Mouse (Mus musculus): Measurements from ENCODE around the gene Mobp. TPM values are rescaled to one million over a fixed set of nuclear protein-coding genes. Genes with fewer than 3 reads are reported as not detected.

Gene Mobp
- polyA plus RNA-seq, 1 experiment from 2014 or later = 0.11 TPM

DNA sequence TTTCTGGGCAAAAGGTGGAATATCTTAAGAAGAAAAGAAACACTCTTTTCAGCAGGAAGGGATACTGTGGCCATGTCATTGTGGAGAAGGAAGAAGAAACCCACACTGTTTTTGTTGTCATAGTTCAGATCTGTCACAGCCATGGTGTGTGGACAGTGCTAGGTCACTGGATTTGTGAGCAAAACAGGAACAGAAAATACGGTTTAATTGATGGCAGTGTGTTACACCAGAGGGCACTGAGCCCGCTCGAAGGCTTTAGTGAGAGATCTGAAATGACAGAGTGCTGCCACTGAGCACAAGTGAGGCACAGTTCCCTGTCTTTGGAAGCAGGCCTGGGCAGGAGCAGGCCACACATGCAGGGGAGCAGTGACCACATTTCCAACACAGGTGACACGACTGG, 31.3 kb upstream of the Mobp start:
- H3K9me3 ChIP-seq = no peaks in the 10 kb centered on the region
- H3K4me3 ChIP-seq = no peak overlapping the region
- peaks cover 65% of the 10 kb centered on the region for H3K36me3 ChIP-seq
- WGBS = 90% methylated on average over 4 of the region's 4 CpGs
- ATAC-seq (ENCODE audit: low read depth) = no peak
- no peaks in the 10 kb centered on the region for H3K27me3 ChIP-seq
- H3K9ac ChIP-seq = no peak overlapping the region
- no peak overlapping the region for H3K27ac ChIP-seq (replicated peaks)
- H3K4me2 ChIP-seq = no peak overlapping the region
- no peaks in the 10 kb centered on the region for H3K4me1 ChIP-seq (replicated peaks)

GRCm38 (mm10) chr9:120120503-120120902, 29.0 kb upstream of the Mobp start:
- no peak for ATAC-seq (ENCODE audit: low read depth)
- 89% methylated on average over 7 of the region's 7 CpGs for WGBS
- H3K4me2 ChIP-seq = no peak overlapping the region
- H3K27me3 ChIP-seq = no peaks in the 10 kb centered on the region
- no peaks in the 10 kb centered on the region for H3K9me3 ChIP-seq
- H3K4me1 ChIP-seq (replicated peaks) = no peaks in the 10 kb centered on the region
- H3K4me3 ChIP-seq = no peak overlapping the region
- peaks cover 77% of the 10 kb centered on the region for H3K36me3 ChIP-seq
- H3K27ac ChIP-seq (replicated peaks) = no peak overlapping the region
- H3K9ac ChIP-seq = no peak overlapping the region

- peak; percentile 6; the same call in 1 of the 2 replicates for ATAC-seq (ENCODE audit: low read depth)
- Histone ChIP-seq H3K4me1 (replicated peaks) (peaks cover 22% of the 10 kb centered on the region), H3K4me3 (peak overlapping the region; percentile 77), H3K36me3 (peaks cover 53% of the 10 kb centered on the region), H3K4me2 (peak overlapping the region; percentile 66), H3K9me3 (no peaks in the 10 kb centered on the region), H3K27me3 (no peaks in the 10 kb centered on the region), H3K27ac (replicated peaks) (peak overlapping the region; percentile 84), H3K9ac (peak overlapping the region; percentile 74)
- WGBS = 67% methylated on average over 11 of the region's 11 CpGs
Measured at GRCm38 (mm10) chr9:120126868-120127267, 22.6 kb upstream of the Mobp start.

DNA sequence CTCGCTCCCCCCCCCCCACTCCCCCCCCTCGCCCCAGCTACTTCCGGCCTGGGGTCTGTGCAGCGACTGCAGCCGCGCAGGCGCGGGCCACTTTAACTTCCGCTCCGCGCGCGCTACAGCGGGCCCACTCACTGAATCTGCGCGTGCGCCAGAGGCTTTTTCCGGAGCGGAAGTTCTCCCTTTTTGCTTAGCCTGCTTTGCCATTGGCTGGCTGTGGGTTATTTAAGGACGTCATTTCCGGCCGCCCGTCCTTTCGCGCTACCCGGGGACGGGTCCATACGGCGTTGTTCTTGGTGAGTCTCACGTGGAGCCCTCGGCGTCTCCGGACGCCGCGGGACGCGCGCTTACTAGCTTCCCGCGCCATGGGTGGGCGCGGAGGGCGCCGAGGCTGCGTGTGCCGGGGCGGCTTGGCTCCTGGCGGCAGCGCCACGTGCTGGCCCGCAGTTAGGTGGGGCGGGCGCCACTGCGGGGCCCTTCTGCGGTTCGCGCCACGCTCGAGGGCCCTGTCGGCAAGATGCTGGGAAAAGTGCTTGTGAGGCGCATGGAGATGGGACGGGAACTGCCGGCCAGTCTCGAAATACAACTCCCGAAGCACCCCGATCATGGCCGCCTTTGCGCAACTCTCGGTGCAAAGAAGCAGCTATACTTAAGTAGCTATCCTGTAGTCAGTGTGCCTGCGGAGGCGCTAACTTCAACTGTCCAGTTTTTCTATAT, 21.8 kb upstream of the Mobp start, which contains the start of gene Rpsa:
Gene Rpsa (plus strand): TSS at position 152 of the 714 bp plus-strand sequence.
- H3K9me3 ChIP-seq = no peaks in the 10 kb centered on the region
- peak within 1 kb of the TSS; percentile 84 for H3K27ac ChIP-seq (replicated peaks)
- peaks cover 22% of the 10 kb centered on the region for H3K4me1 ChIP-seq (replicated peaks)
- peaks cover 54% of the 10 kb centered on the region for H3K36me3 ChIP-seq
- H3K4me2 ChIP-seq = peak within 1 kb of the TSS; percentile 88
- no peaks in the 10 kb centered on the region for H3K27me3 ChIP-seq
- ATAC-seq (ENCODE audit: low read depth) = peak; percentile 96
- under 1% methylated on average over 71 of the region's 72 CpGs for WGBS
- peak within 1 kb of the TSS; percentile 77 for H3K4me3 ChIP-seq
- peak within 1 kb of the TSS; percentile 97 for H3K9ac ChIP-seq

- H3K9ac ChIP-seq = peak overlapping the region; percentile 97
- peak overlapping the region; percentile 77; the same call in 1 of the 2 replicates for H3K4me3 ChIP-seq
- H3K27ac ChIP-seq (replicated peaks) = no peak overlapping the region
- H3K36me3 ChIP-seq = peaks cover 47% of the 10 kb centered on the region
- peaks cover 22% of the 10 kb centered on the region for H3K4me1 ChIP-seq (replicated peaks)
- H3K27me3 ChIP-seq = no peaks in the 10 kb centered on the region
- ATAC-seq (ENCODE audit: low read depth) = no peak
- 67% methylated on average over 10 of the region's 10 CpGs for WGBS
- H3K4me2 ChIP-seq = peak overlapping the region; percentile 88
- no peaks in the 10 kb centered on the region for H3K9me3 ChIP-seq
Measured at GRCm38 (mm10) chr9:120129276-120129675, 20.2 kb upstream of the Mobp start.

DNA sequence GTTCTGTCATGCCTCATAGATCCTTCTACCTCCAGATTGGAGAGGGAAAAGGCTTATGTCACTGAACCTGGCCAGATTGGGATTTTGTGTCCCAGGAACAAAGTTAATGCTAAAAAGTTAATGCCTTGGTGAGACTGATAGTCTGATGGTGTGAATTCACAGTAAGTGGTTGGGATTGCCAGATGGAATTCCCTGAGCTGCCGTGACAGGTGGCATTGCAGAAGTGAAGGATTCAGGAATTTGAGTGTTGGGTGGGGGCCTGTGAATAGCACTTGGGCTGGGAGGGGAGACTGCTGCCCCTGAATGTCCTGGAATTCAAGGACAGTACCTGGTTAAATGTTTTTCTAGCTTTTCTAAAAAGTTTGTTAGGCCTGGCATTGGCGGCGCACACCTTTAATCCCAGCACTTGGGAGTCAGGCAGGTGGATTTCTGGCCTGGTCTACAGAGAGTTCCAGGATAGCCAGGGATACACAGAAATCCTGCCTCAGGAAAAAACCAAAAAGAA, 17.7 kb upstream of the Mobp start:
- Histone ChIP-seq H3K4me1 (replicated peaks) (peaks cover 19% of the 10 kb centered on the region), H3K9ac (no peak overlapping the region), H3K9me3 (no peaks in the 10 kb centered on the region), H3K27ac (replicated peaks) (no peak overlapping the region), H3K36me3 (peaks cover 46% of the 10 kb centered on the region), H3K4me2 (no peak overlapping the region), H3K4me3 (no peak overlapping the region), H3K27me3 (no peaks in the 10 kb centered on the region)
- ATAC-seq (ENCODE audit: low read depth) = no peak
- 90% methylated on average over 3 of the region's 3 CpGs for WGBS

GRCm38 (mm10) chr9:120132980-120133754, 16.3 kb upstream of the Mobp start:
- Histone ChIP-seq H3K27ac (replicated peaks) (no peak overlapping the region), H3K4me3 (no peak overlapping the region), H3K4me2 (no peak overlapping the region), H3K36me3 (peaks cover 46% of the 10 kb centered on the region), H3K9ac (no peak overlapping the region), H3K27me3 (no peaks in the 10 kb centered on the region), H3K9me3 (no peaks in the 10 kb centered on the region), H3K4me1 (replicated peaks) (peaks cover 16% of the 10 kb centered on the region)
- 39% methylated on average over 8 of the region's 8 CpGs for WGBS
- ATAC-seq (ENCODE audit: low read depth) = no peak

DNA sequence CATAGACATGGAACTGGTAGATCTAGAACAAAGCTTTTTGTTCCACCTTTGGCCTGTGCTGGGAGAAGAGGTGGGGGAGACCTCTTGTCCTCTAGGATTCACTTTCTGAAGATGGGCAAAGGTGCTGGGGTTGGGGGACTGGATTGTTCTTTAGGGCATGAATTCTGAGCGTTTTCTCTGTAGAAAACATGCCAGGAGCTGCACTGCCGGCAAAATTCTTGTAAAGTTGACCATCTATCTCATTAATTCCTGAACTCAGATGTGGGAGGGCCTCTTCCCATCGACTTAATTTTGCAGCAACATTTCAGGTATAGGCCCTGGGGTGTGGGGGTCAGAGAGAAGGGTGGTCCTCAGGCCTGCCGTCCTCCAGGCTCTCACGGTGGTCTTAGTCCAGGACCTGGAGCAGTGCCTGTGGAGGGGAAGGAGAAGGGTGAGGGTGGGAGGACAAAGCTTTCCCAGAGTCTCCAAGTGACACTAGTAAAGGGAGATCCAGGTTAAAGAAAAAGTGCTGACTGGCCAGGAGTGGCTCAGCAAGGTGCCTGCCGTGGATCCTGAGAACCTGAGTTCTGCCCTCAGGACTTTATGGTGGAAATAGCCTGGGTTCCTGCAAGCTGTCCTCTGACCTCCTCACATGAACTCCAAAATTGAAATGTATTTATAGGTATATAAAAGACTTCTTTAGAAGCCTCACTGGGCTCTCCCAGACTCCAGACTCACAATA, 15.6 kb upstream of the Mobp start:
- Histone ChIP-seq H3K36me3 (peaks cover 44% of the 10 kb centered on the region), H3K4me3 (no peak overlapping the region), H3K9ac (no peak overlapping the region), H3K4me1 (replicated peaks) (peaks cover 9% of the 10 kb centered on the region), H3K4me2 (no peak overlapping the region), H3K9me3 (no peaks in the 10 kb centered on the region), H3K27ac (replicated peaks) (no peak overlapping the region), H3K27me3 (no peaks in the 10 kb centered on the region)
- ATAC-seq (ENCODE audit: low read depth) = no peak
- WGBS = 53% methylated on average over 6 of the region's 6 CpGs

- Histone ChIP-seq H3K4me1 (replicated peaks) (peaks cover 1% of the 10 kb centered on the region; the same call in 1 of the 2 replicates), H3K9me3 (no peaks in the 10 kb centered on the region), H3K27me3 (no peaks in the 10 kb centered on the region), H3K9ac (no peak overlapping the region), H3K36me3 (peaks cover 36% of the 10 kb centered on the region), H3K4me3 (no peak overlapping the region), H3K27ac (replicated peaks) (no peak overlapping the region), H3K4me2 (no peak overlapping the region)
- no peak for ATAC-seq (ENCODE audit: low read depth)
- WGBS = 80% methylated on average over 13 of the region's 13 CpGs
Measured at GRCm38 (mm10) chr9:120134529-120135160, 14.9 kb upstream of the Mobp start.

DNA sequence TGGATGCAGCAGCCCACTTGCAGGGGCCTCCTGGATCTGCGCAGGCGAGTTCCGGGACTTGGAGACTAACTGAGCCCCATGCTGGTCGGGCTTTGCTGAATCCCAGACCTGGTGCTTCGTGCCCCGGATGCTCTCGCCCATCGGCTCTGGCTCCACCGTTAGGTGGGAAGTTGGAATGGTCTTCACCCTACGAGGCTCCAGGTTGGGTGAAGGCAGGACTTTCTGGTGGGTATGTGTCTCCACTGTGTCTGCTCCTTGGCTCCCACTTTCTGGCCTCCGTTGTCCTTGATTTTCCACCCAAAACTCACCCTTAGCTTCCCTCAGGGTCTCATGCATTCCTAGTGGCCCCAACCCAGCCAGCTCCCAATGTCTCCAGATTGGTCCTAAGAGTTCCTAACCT, 14.1 kb upstream of the Mobp start:
- Histone ChIP-seq H3K9me3 (no peaks in the 10 kb centered on the region), H3K9ac (no peak overlapping the region), H3K36me3 (peaks cover 29% of the 10 kb centered on the region), H3K4me1 (replicated peaks) (no peaks in the 10 kb centered on the region), H3K27ac (replicated peaks) (no peak overlapping the region), H3K4me2 (no peak overlapping the region), H3K27me3 (no peaks in the 10 kb centered on the region), H3K4me3 (no peak overlapping the region)
- WGBS = 91% methylated on average over 11 of the region's 11 CpGs
- ATAC-seq (ENCODE audit: low read depth) = no peak

GRCm38 (mm10) chr9:120140652-120141051, 8.9 kb upstream of the Mobp start:
- WGBS = 13% methylated on average over 4 of the region's 4 CpGs
- no peak overlapping the region for H3K4me2 ChIP-seq
- H3K27ac ChIP-seq (replicated peaks) = no peak overlapping the region
- H3K4me1 ChIP-seq (replicated peaks) = no peaks in the 10 kb centered on the region
- H3K9ac ChIP-seq = no peak overlapping the region
- H3K36me3 ChIP-seq = no peaks in the 10 kb centered on the region
- no peak overlapping the region for H3K4me3 ChIP-seq
- no peaks in the 10 kb centered on the region for H3K9me3 ChIP-seq
- H3K27me3 ChIP-seq = no peaks in the 10 kb centered on the region
- ATAC-seq (ENCODE audit: low read depth) = no peak
